Mouse (Mus musculus): ENCODE data around the gene Gm20489.

- TF ChIP-seq CTCF (IDR thresholded peaks at IDR 0.05; ENCODE audit: low read depth): no peak
- TF ChIP-seq EP300 (IDR thresholded peaks at IDR 0.05; ENCODE audit: low read depth): no peak; the same call in 1 of the 2 replicates
These were observed 46.7 kb downstream of the Gm20489 start, which contains the start of gene Snx12 for GRCm38 (mm10) chrX:101221834-101222795.
